Mouse (Mus musculus) liver, embryonic 14.5 days (tissue): ENCODE data around the gene Tcf25. TPM values are rescaled to one million over a fixed set of nuclear protein-coding genes. Genes with fewer than 3 reads are reported as not detected.

Experiments
- ATAC-seq: fragments of 200-750 bp; cut with Nextera tagmentation; 2 replicates; pipeline ENCODE4 v1.8.0; 2017; ENCODE audit warnings: moderate number of reproducible peaks, mild to moderate bottlenecking, moderate library complexity; ENCODE audit not compliant: insufficient read depth
- DNase-seq, 3 experiments: peaks; one replicate each; pipeline ENCODE4 v3.0.0-alpha.2; 2012 to 2013; ENCODE audit warnings: low read depth in 3 of 3, low spot score in 3 of 3
- H3K27ac ChIP-seq: fragments of 300-500 bp; sonication (generic); 2 replicates; pipeline ENCODE4 v1.5.1; 2014; ENCODE audit warnings: moderate library complexity, mild to moderate bottlenecking, control low read depth, inconsistent platforms
- H3K27me3 ChIP-seq: fragments of 300-500 bp; sonication (generic); 2 replicates; pipeline ENCODE4 v1.6.1; 2014; ENCODE audit warnings: mild to moderate bottlenecking, low read length, moderate library complexity; ENCODE audit not compliant: control insufficient read depth, insufficient read depth
- H3K36me3 ChIP-seq: fragments of 300-500 bp; sonication (generic); replicated peaks from 2 replicates; pipeline ENCODE4 v1.6.1; 2014; ENCODE audit warnings: low read depth; ENCODE audit not compliant: control insufficient read depth, insufficient read depth
- H3K4me1 ChIP-seq, 2 experiments: fragments of 200-500 bp in 1 of 2; fragments of 300-500 bp in 1 of 2; sonication (generic) in 1 of 2; replicated peaks; 2 replicates each; pipeline ENCODE4 v1.6.1; 2012 to 2014; ENCODE audit warnings: antibody characterized with exemption in 1 of 2, inconsistent platforms in 1 of 2, low read length in 1 of 2; ENCODE audit not compliant: control insufficient read depth in 2 of 2, insufficient read depth in 2 of 2
- H3K4me2 ChIP-seq: fragments of 300-500 bp; sonication (generic); 2 replicates; pipeline ENCODE4 v1.6.1; 2014; ENCODE audit warnings: low read depth, mild to moderate bottlenecking, control low read depth, moderate library complexity
- H3K4me3 ChIP-seq, 2 experiments: fragments of 200-500 bp in 1 of 2; fragments of 300-500 bp in 1 of 2; sonication (generic) in 1 of 2; 2 replicates each; pipeline ENCODE4 v1.5.1; 2012 to 2014; ENCODE audit warnings: low read depth in 2 of 2, low read length in 2 of 2, mild to moderate bottlenecking in 2 of 2, control low read depth in 1 of 2, inconsistent platforms in 1 of 2, moderate library complexity in 1 of 2; ENCODE audit not compliant: insufficient read depth in 1 of 2
- H3K9ac ChIP-seq: fragments of 300-500 bp; sonication (generic); replicated peaks from 2 replicates; pipeline ENCODE4 v1.6.1; 2014; ENCODE audit warnings: mild to moderate bottlenecking, control low read depth, moderate library complexity
- H3K9me3 ChIP-seq: fragments of 300-500 bp; sonication (generic); 2 replicates; pipeline ENCODE4 v1.6.1; 2016; ENCODE audit warnings: low read length, mixed read lengths; ENCODE audit not compliant: control insufficient read depth
- CTCF ChIP-seq: IDR thresholded peaks from 2 replicates; pipeline ENCODE4 v1.5.1; 2016; ENCODE audit warnings: antibody characterized with exemption, low read depth, control low read depth
- EP300 ChIP-seq: IDR thresholded peaks from 2 replicates; pipeline ENCODE4 v1.6.1; 2016; ENCODE audit warnings: antibody characterized with exemption, low read depth
- WGBS: fragments of 180-500 bp; shearing (Covaris S2); extraction: QIAGEN DNeasy Blood & Tissue Kit; methylation state at CpG from one replicate; pipeline ENCODE4 v1.1.7; 2014; ENCODE audit not compliant: insufficient replicate concordance; 5-methylcytosine and 5-hydroxymethylcytosine counted together
- polyA plus RNA-seq, 2 experiments: library from polyadenylated mRNA; depleted of rRNA in 1 of 2; stranded (reverse) in 1 of 2; unstranded in 1 of 2; fragments of >200 nt; fragmentation: Nextera tagmentation in 1 of 2; extraction: Ambion mirVana in 1 of 2; gene quantifications; 2 replicates each; pipeline versions ENCODE4 v1.2.1 to v1.2.3; 2012 to 2014

The Tcf25 gene
- polyA plus RNA-seq (2012; rRNA removed), result 37.8 and 45.6 TPM in 2 replicates
- polyA plus RNA-seq (2014; fragmentation: Nextera tagmentation; extraction: Ambion mirVana), result 44.0 and 53.1 TPM in 2 replicates

DNA sequence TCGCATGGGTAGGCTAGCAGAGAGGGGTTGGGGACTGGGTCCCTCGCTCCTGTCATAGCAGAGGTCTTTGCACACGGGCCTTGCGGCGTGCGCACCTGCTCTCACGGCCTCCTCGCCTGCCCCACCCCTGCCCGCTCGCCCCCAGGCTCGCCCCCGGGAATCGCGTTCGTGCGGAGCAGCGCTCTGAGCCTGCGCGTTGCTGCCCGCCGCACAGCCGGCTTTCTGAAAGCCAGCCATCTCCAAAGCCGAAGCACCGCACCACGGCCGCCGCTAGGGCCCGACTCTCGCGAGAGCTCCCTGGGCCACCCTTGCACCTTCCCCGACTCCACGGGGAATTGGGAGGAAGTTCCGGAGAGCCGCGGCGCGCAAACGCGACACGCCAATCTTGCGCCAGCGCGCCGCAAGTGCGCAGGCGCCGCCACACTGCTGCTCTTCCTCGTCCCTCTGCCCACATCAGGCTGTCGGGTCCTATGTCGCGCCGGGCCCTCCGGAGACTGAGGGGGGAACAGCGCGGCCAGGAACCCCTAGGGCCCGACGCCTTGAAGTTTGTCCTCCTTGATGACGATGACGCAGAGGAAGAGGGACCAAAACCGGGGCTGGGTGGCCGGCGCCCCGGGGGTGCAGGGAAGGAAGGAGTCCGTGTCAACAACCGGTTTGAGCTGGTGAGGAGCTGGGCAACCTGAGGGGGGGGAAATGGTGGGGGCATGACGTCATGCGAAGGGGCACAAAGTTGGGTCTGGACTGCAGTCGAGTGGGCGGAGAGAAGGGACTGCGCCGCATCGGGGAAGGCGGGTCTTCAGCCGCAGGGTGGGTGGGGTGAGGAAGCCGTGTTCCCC is at the start of gene Tcf25:
TSS of gene Tcf25 (plus strand) at position 351 of the 836 bp plus-strand sequence.
- Histone ChIP-seq H3K9ac (peak within 1 kb of the TSS; percentile 90), H3K36me3 (no peaks in the 10 kb centered on the region; the same call in 1 of the 2 replicates), H3K9me3 (no peaks in the 10 kb centered on the region), H3K27me3 (no peaks in the 10 kb centered on the region), H3K27ac (peak within 1 kb of the TSS; percentile 81), H3K4me2 (peak within 1 kb of the TSS; percentile 94), H3K4me1 (peaks cover 9 to 11% of the 10 kb centered on the region in 2 experiments), H3K4me3 (peak within 1 kb of the TSS; percentile 79 to 97)
- DNase-seq (peak; percentile 83 to 88 (median 86)), ATAC-seq (peak; percentile 85)
- TF ChIP-seq CTCF, result peak; percentile 65
- TF ChIP-seq EP300, result peak; percentile 18; the same call in 1 of the 2 replicates
- WGBS, result under 1% methylated on average over 74 of the region's 75 CpGs

GRCm38 (mm10) chr8:123328552-123328951 is 45.0 kb upstream of the Tcf25 start:
- no peak for TF ChIP-seq EP300
- TF ChIP-seq CTCF, result no peak
- no peak overlapping the region for H3K4me3 ChIP-seq
- peaks cover 15 to 28% of the 10 kb centered on the region in 2 experiments; a peak in 3 of 4 replicates for H3K4me1 ChIP-seq
- no peak overlapping the region for H3K27ac ChIP-seq
- H3K9me3 ChIP-seq, result no peaks in the 10 kb centered on the region
- 76% methylated on average over 2 of the region's 2 CpGs for WGBS
- ATAC-seq (no peak), DNase-seq (no peak)
- H3K36me3 ChIP-seq, result no peaks in the 10 kb centered on the region
- H3K4me2 ChIP-seq, result no peak overlapping the region
- H3K9ac ChIP-seq, result no peak overlapping the region
- H3K27me3 ChIP-seq, result no peaks in the 10 kb centered on the region

DNA sequence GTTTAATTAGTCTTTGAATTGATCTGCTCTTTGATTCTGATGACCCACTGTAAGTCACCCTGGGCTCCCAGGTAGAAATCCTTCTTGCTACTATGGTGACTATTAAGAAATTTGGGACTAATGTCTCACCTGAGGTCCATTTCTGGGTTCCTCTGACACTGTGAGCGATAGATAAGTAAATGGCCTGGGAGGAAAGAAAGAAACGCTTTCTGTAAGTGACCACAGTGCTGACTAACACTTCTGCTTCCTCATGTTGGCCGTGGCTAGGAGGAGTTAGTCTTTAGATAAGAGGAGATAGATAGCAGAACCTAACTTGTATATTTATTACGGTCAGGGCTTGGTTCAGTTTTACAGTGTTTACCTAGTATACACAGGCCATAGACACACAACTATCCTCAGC is 44.2 kb upstream of the Tcf25 start:
- no peak overlapping the region for H3K9ac ChIP-seq
- no peaks in the 10 kb centered on the region for H3K36me3 ChIP-seq
- no peaks in the 10 kb centered on the region for H3K9me3 ChIP-seq
- 13% methylated on average over 4 of the region's 4 CpGs for WGBS
- H3K27ac ChIP-seq, result no peak overlapping the region
- TF ChIP-seq EP300 (no peak), CTCF (no peak)
- H3K27me3 ChIP-seq, result no peaks in the 10 kb centered on the region
- H3K4me1 ChIP-seq, result peaks cover 15 to 32% of the 10 kb centered on the region in 2 experiments; a peak in 3 of 4 replicates
- no peak overlapping the region for H3K4me3 ChIP-seq
- DNase-seq, result no peak
- ATAC-seq, result no peak
- H3K4me2 ChIP-seq, result no peak overlapping the region

DNA sequence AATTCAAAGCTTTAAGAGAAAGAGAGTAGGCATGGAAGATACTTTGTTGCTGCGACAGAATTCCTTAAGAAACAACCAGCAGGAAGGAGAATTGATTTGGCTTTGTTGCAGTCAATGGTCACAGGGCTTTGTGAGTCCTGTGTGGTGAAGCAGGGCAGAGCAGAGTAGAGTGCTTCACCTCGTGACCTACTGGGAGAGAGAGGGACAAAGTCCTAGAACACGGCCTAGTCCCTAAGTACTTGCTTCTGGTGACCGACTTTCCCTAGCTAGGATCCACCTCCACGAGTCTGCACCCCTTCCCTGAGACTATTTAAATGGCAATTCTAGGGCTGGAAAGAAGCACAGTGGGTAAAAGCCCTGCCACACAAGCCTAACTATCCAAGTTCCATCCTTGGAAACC is 43.6 kb upstream of the Tcf25 start:
- ATAC-seq, result no peak

DNA sequence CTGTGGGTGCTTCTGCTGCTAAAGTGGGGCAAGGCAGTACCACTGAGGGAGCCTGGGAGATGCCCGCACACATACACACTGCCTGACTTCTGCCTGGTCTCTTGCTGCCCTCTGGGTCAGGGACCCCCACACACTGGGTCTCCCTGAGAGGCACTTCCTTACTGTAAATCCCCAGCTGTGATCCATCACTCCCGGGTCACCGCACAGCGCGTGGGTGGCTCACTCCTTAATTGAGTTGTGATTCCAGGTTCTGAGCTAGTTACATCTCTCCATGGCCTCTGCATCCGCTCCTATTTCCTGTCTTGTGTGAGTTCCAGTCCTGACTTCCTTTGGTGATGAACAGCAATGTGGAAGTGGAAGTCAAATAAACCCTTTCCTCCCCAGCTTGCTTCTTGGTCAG is 42.9 kb upstream of the Tcf25 start:
- TF ChIP-seq CTCF (no peak), EP300 (no peak)
- 50% methylated on average over 6 of the region's 6 CpGs for WGBS
- Histone ChIP-seq H3K9me3 (no peaks in the 10 kb centered on the region), H3K36me3 (no peaks in the 10 kb centered on the region), H3K4me3 (no peak overlapping the region), H3K9ac (no peak overlapping the region), H3K4me2 (no peak overlapping the region), H3K27ac (no peak overlapping the region), H3K4me1 (peaks cover 15 to 34% of the 10 kb centered on the region in 2 experiments; a peak in 3 of 4 replicates), H3K27me3 (no peaks in the 10 kb centered on the region)
- ATAC-seq (no peak), DNase-seq (no peak)

More for the DNA sequence above, 43.6 kb upstream of the Tcf25 start:
- no peak overlapping the region for H3K4me2 ChIP-seq
- H3K4me1 ChIP-seq, result peaks cover 15 to 34% of the 10 kb centered on the region in 2 experiments; a peak in 3 of 4 replicates
- no peaks in the 10 kb centered on the region for H3K36me3 ChIP-seq
- H3K27ac ChIP-seq, result no peak overlapping the region
- 56% methylated on average over 5 of the region's 5 CpGs for WGBS
- TF ChIP-seq CTCF, result no peak
- TF ChIP-seq EP300, result no peak
- H3K4me3 ChIP-seq, result no peak overlapping the region
- no peak for DNase-seq
- H3K27me3 ChIP-seq, result no peaks in the 10 kb centered on the region
- H3K9me3 ChIP-seq, result no peaks in the 10 kb centered on the region
- H3K9ac ChIP-seq, result no peak overlapping the region
